Mouse (Mus musculus) cerebellum, adult 9-11 months (tissue): ENCODE results near the gene Ntf3.

Experiments
- DNase-seq: peaks from one replicate; pipeline ENCODE4 v3.0.0; 2022

The Ntf3 gene

GRCm38 (mm10) chr6:126102571-126102970 is 64.1 kb downstream of the Ntf3 start:
- DNase-seq, result no peak

- no peak for DNase-seq
Measured at GRCm38 (mm10) chr6:126102007-126102406, 64.7 kb downstream of the Ntf3 start.

DNA sequence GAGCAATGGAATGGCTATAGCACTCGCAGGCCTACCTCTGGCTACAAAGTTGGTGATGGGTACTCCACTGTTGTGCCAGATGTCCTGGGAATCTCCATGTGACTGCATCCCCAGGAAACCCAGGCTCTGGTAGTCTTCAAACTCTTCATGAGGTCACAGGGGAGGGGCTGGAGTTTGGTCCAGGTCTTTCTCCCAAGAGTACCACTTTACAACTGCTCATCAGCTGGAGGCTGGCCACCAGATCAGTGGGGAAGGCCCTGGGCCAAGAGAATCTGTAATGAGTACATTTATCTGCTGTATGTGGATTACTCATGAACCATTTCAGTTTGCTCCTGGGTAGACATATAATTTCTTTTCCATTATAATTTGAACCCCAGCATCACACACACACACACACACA is 66.1 kb downstream of the Ntf3 start:
- DNase-seq, result no peak

- DNase-seq, result no peak
Measured at GRCm38 (mm10) chr6:126097471-126097870, 69.2 kb downstream of the Ntf3 start.

DNA sequence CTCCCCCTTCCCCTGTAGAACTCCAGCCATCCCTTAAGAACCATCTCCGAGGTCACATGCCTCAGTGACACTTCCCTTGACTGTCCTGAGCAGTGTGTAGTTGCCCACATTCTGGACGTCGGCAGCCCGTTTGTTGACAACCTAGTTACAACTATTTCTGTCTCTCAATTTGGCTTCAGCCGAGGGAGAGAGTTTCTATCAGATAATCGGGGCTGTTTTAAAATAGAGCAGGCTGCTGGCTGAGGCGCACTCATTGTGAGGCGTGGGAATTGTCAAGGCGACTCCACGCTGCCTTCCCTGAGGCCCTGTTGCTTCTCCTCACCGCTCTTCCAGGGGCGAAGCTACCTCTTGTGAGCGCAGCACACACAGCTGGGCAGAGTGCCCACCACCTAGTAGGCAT is 70.6 kb downstream of the Ntf3 start:
- DNase-seq, result no peak

- no peak for DNase-seq
Measured at GRCm38 (mm10) chr6:126095041-126095440, 71.7 kb downstream of the Ntf3 start.

GRCm38 (mm10) chr6:126092026-126092425 is 74.7 kb downstream of the Ntf3 start:
- no peak for DNase-seq

- DNase-seq, result no peak
Measured at GRCm38 (mm10) chr6:126090063-126090462, 76.6 kb downstream of the Ntf3 start.

DNA sequence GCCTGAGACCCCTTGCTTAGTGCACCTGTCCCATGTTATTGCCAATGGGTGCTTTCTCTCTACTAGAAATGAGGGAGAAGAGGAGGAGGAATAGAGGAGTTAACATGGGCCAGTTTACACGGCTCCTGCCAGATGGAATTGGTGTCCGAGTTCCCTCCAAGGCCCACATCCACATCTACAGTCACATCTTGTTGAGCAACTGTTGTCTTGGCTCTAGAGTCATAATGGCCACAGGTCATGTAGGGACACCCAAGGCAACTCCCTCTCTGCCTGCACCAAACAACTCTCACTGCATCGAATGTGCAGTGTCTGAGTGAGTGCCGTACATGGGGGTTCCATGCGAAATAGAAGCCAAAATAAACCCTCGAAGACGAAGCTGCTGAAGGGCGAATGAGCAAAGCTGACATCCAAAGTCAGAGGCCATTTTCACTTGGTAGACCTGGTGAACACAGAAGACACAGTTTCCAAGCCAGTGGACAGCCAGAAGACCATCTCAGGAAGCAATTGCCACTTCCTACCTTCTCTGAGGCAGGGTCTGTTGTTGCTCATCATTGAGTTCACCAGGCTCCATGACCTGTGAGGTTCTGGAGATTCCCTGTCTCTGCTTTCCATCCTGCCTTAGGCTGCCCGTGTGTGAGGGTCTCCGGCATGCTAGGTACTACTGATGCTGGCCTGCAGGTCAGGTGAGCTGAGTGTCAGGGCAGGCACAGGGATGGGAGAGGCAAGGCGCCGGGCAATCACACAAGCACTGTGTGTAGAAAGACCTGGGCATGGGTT is 78.0 kb downstream of the Ntf3 start:
- no peak for DNase-seq

GRCm38 (mm10) chr6:126086321-126086950 is 80.3 kb downstream of the Ntf3 start:
- no peak for DNase-seq

DNA sequence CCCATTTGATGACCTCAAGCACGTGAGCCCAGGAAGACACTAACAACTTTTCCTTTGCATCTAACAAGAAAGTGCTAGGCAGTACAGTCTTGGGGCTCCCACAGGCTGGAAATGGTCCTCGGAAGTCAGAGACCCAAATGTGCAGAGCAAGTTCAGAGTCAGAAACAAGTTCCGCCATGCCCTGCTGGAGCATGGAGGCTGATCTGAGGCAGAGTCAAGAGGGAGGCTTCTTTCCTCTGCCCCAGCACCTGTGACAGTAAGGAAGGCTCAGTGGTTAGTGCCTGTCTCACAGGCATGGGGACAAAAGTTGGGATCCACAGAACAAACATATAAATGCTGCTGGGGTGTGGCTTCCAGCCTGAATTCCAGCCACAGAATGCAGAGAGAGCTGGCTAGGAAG is 86.2 kb downstream of the Ntf3 start:
- DNase-seq, result no peak

DNA sequence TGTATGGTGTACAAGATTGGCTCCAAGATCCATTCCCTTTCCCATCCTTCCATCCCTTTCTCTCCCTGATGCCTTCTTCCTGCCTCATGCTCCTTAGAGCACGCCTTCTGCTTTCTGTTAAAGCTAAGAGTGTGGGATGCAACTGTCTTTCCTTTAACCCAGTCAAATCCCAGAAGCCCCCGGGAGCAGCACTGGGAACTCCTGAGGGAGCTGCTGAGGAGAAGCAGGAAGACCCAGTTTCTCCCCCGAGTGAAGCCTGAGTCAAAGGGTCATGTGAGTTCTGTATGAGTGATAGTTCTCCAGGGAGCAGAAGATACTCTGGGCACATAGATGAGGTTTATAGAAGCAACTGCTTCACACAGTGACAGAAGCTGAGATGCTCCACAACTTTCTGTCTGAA is 109.0 kb downstream of the Ntf3 start:
- DNase-seq, result no peak

DNA sequence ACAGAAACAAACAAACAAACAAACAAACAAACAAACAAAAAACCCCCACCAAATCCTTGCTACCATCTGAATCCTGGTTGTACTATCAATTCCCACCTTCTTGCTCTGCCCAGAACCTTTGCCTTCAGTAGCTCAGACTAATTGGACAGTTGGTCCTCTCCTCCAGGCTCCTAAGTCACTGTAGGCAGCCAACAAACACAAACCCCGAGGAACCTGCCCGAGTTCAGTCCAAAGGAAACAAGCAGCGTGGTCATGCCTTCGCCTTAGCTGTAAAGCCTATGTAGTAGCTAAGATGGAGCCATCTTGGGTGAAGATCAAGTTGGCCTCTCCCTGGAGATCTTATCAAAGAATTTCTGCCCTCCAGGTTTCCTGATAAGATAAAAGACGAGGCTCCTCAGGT is 113.6 kb downstream of the Ntf3 start:
- DNase-seq, result no peak
